Mouse (Mus musculus) ovary, adult 2 months (tissue): Measurements from ENCODE around the gene Sstr5. TPM values are rescaled to one million over a fixed set of nuclear protein-coding genes. Genes with fewer than 3 reads are reported as not detected.

Experiments used
- polyA plus RNA-seq: library from polyadenylated mRNA; depleted of rRNA; stranded (reverse); fragments of >200 nt; gene quantifications from 2 replicates; pipeline ENCODE4 v1.2.3, GENCODE M21; 2012; rRNA removed

Sstr5 gene
- polyA plus RNA-seq = not detected in 2 replicates

GRCm38 (mm10) chr17:25497013-25497412 lies at the start of gene Sstr5:
TSS of gene Sstr5 (minus strand) at chr17:25497288.

GRCm38 (mm10) chr17:25454272-25454671 lies 42.8 kb downstream of the Sstr5 start, which contains the start of gene Tekt4:
TSS of gene Tekt4 (plus strand) at chr17:25454615.

Other genes starting within 250 kb of the Sstr5 start
- gene Baiap3, start 240.9 kb downstream of the Sstr5 start, polyA plus RNA-seq = 10.1 and 19.3 TPM in 2 replicates
- 112 and 129 TPM in 2 replicates for gene Ube2i, start 222.7 kb downstream of the Sstr5 start, polyA plus RNA-seq
- gene Prss34, start 198.9 kb downstream of the Sstr5 start, polyA plus RNA-seq = 0.40 and 0.59 TPM in 2 replicates
- not detected in 2 replicates for gene Prss28, start 188.6 kb downstream of the Sstr5 start, polyA plus RNA-seq
- 0.52 and 0.84 TPM in 2 replicates for gene Prss29, start 178.6 kb downstream of the Sstr5 start, polyA plus RNA-seq
- gene Tpsab1, start 151.7 kb downstream of the Sstr5 start, polyA plus RNA-seq = 0.79 and 1.6 TPM in 2 replicates
- gene Tpsb2, start 131.0 kb downstream of the Sstr5 start, polyA plus RNA-seq = 13.5 and 14.6 TPM in 2 replicates
- 0.40 and 0.45 TPM in 2 replicates for gene Tpsg1, start 128.0 kb downstream of the Sstr5 start, polyA plus RNA-seq
- 61.2 and 67.3 TPM in 2 replicates for gene Cacna1h, start 63.5 kb downstream of the Sstr5 start, polyA plus RNA-seq
- gene Tekt4, start 42.7 kb downstream of the Sstr5 start, polyA plus RNA-seq = 13.3 and 13.9 TPM in 2 replicates
- 4.4 and 5.8 TPM in 2 replicates for gene Sox8, start 73.4 kb upstream of the Sstr5 start, polyA plus RNA-seq
- gene Lmf1, start 81.8 kb upstream of the Sstr5 start, polyA plus RNA-seq = 22.7 and 27.2 TPM in 2 replicates
- gene Gng13, start 219.9 kb upstream of the Sstr5 start, polyA plus RNA-seq = 2.7 and 3.5 TPM in 2 replicates
- gene Chtf18, start 230.1 kb upstream of the Sstr5 start, polyA plus RNA-seq = 12.0 and 22.1 TPM in 2 replicates
- gene Rpusd1, start 230.4 kb upstream of the Sstr5 start, polyA plus RNA-seq = 82.3 and 86.0 TPM in 2 replicates
- 0.94 and 1.2 TPM in 2 replicates for gene Mslnl, start 238.8 kb upstream of the Sstr5 start, polyA plus RNA-seq